In the genomic region with DNA sequence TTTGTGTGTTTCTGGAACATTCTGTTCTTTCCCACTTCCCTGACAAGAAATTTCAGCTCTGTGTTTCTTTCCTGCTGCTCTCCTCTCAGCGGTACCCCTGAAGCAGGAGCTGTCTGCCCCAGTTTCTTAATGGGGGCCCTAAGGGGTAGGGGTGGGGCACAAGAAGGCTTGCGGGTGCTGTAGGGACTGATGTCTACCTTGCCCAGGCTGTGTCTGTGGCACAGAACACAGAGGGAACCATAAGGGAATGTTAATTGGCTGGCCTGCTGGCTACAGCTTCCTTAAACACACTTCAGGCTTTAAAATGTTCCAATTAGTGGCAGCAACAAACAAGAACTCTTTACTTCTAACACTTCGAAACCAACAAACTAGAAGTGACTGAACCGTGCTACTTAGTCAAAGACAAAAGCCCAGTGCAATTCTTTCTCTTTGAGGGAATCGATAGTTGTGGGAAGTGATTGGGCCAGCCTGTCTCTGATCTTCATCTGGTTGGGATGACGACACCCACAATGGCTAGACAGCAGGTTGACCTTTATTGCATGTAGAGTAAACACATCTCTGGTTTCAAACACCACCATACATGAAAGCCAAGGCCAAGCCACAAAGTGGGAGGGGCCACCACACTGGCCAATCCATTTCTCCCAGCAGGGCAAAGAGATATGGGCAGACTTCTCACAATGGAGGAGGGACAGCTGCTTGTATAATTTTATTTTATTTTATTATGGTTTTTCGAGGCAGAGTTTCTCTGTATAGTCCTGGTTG, we compare ENCODE assay signal across 21 mouse cellular contexts. TPM values are rescaled to one million over a fixed set of nuclear protein-coding genes. Genes with fewer than 3 reads are reported as not detected.
DNase-seq lines count a peak whose midpoint lies in the region; ATAC-seq lines count a peak whose summit lies in the region.
"Had no signal": no experiment of that assay in that cellular context is flagged by ENCODE, and none has a peak within 500 bp of the region (broad histone marks: within the 10 kb centered on the region; RNA-seq: fewer than 3 reads in every experiment).

No protein-coding gene starts in this region.

- no peaks in the 10 kb centered on the region for H3K9me3 ChIP-seq in forebrain, embryonic 14.5 days (replicated peaks; ENCODE audit: control insufficient read depth, low read length)
- H3K9me3 ChIP-seq in liver, embryonic 12.5 days (replicated peaks): no peaks in the 10 kb centered on the region
- H3K9me3 ChIP-seq: hindbrain, embryonic 12.5 days; kidney, embryonic 15.5 days; lung, embryonic 15.5 days; midbrain, embryonic 13.5 days; stomach, embryonic 15.5 days had no signal

- H3K4me3 ChIP-seq in forebrain, embryonic 14.5 days (ENCODE audit: low read depth, low read length): no peak overlapping the region
- no peak overlapping the region for H3K4me3 ChIP-seq in liver, embryonic 12.5 days
- H3K4me3 ChIP-seq: heart, adult 2 months; hindbrain, embryonic 12.5 days; kidney, embryonic 15.5 days; lung, embryonic 15.5 days; midbrain, embryonic 13.5 days; stomach, embryonic 15.5 days had no signal

- peak; percentile 28 for DNase-seq in 416B (ENCODE audit: low read depth)
- peak; percentile 71 for DNase-seq in Muller cell, postnatal 12 days (ENCODE audit: inconsistent ontology term)
- peak; percentile 53 for DNase-seq in forebrain, embryonic 14.5 days (ENCODE audit: low spot score)
- no peak for DNase-seq in right cerebral cortex, postnatal 4 days
- no peak for DNase-seq in adrenal gland, postnatal 4 days (ENCODE audit: low spot score in 2 of 2)
- DNase-seq: adrenal gland, postnatal 10 days; cerebellum, adult 2 months; gastrocnemius, postnatal 10 days; heart, adult 2 months; layer of hippocampus, postnatal 36 days; right cerebral cortex, adult 18-20 months; spleen, adult 18-20 months had no signal

- H3K36me3 ChIP-seq in forebrain, embryonic 14.5 days (ENCODE audit: control insufficient read depth, insufficient read depth, low read length): no peaks in the 10 kb centered on the region
- H3K36me3 ChIP-seq in liver, embryonic 12.5 days: no peaks in the 10 kb centered on the region
- H3K36me3 ChIP-seq: G1E; hindbrain, embryonic 12.5 days; kidney, embryonic 15.5 days; lung, embryonic 15.5 days; midbrain, embryonic 13.5 days; stomach, embryonic 15.5 days had no signal

- peaks cover 28% of the 10 kb centered on the region for H3K4me1 ChIP-seq in forebrain, embryonic 14.5 days (ENCODE audit: control insufficient read depth, insufficient read depth, low read length)
- H3K4me1 ChIP-seq in liver, embryonic 12.5 days: peaks cover 10% of the 10 kb centered on the region; the same call in 1 of the 2 replicates

- 22% methylated on average over 7 of the region's 7 CpGs for WGBS in forebrain, embryonic 14.5 days
- 68% methylated on average over 7 of the region's 7 CpGs for WGBS in liver, embryonic 12.5 days (ENCODE audit: insufficient replicate concordance)

- H3K27ac ChIP-seq in forebrain, embryonic 14.5 days (ENCODE audit: low read depth, low read length): no peak overlapping the region
- peak overlapping the region; percentile 66; the same call in 1 of the 2 replicates for H3K27ac ChIP-seq in liver, embryonic 12.5 days
- H3K27ac ChIP-seq: heart, adult 2 months; hindbrain, embryonic 12.5 days; kidney, embryonic 15.5 days; lung, embryonic 15.5 days; stomach, embryonic 15.5 days had no signal

- no peak overlapping the region for H3K9ac ChIP-seq in forebrain, embryonic 14.5 days (ENCODE audit: low read length)
- no peak overlapping the region for H3K9ac ChIP-seq in liver, embryonic 12.5 days
- H3K9ac ChIP-seq: hindbrain, embryonic 12.5 days; kidney, embryonic 15.5 days; lung, embryonic 15.5 days; midbrain, embryonic 13.5 days; stomach, embryonic 15.5 days had no signal

- ATAC-seq in forebrain, embryonic 14.5 days: peak; percentile 45
- ATAC-seq in liver, embryonic 12.5 days: peak; percentile 59
- no peak for ATAC-seq in cerebellum, adult (ENCODE audit: insufficient number of reproducible peaks, low FRiP score, low TSS enrichment)
- ATAC-seq: CD4-positive, CD25-positive, alpha-beta regulatory T cell, adult 4 months; midbrain, embryonic 13.5 days had no signal

- no peaks in the 10 kb centered on the region for H3K27me3 ChIP-seq in forebrain, embryonic 14.5 days (replicated peaks; ENCODE audit: control insufficient read depth, insufficient read depth, low read length)
- H3K27me3 ChIP-seq in liver, embryonic 12.5 days (replicated peaks): no peaks in the 10 kb centered on the region
- H3K27me3 ChIP-seq: hindbrain, embryonic 12.5 days; kidney, embryonic 15.5 days; lung, embryonic 15.5 days; stomach, embryonic 15.5 days had no signal

- no peak overlapping the region for H3K4me2 ChIP-seq in forebrain, embryonic 14.5 days (ENCODE audit: low read length)
- H3K4me2 ChIP-seq in liver, embryonic 12.5 days: no peak overlapping the region
- H3K4me2 ChIP-seq: hindbrain, embryonic 12.5 days; kidney, embryonic 15.5 days; lung, embryonic 15.5 days; midbrain, embryonic 13.5 days; stomach, embryonic 15.5 days had no signal

RNA-seq across cellular contexts. Expression of a gene that starts 39.7 kb away (rescaled TPM):
- 17.0 and 21.8 TPM in 2 replicates for polyA plus RNA-seq in forebrain, embryonic 14.5 days (2014; fragmentation: Nextera tagmentation; extraction: Ambion mirVana)
- polyA plus RNA-seq in liver, embryonic 12.5 days (2016; fragmentation: Nextera tagmentation; extraction: Ambion mirVana): 1.0 and 1.5 TPM in 2 replicates
- 10 to 100 TPM; 26.9 to 28.7 TPM for total RNA-seq in adrenal gland, postnatal 4 days (2021)
- polyA plus RNA-seq: CD4-positive, CD25-positive, alpha-beta regulatory T cell, adult 4 months; G1E had no signal

Comparison
In these comparisons a context has a peak if more than half of its experiments do, and no peak if none do; other contexts are left out.
1. DNase-seq: peak in 416B (single experiment), Muller cell, postnatal 12 days (single experiment) and forebrain, embryonic 14.5 days (single experiment); none in right cerebral cortex, postnatal 4 days (single experiment) and adrenal gland, postnatal 4 days (0 of 2).